Mouse (Mus musculus): ENCODE measurements around the gene Cabin1. TPM values are rescaled to one million over a fixed set of nuclear protein-coding genes. Genes with fewer than 3 reads are reported as not detected.
A peak's percentile ranks its signal among the peaks of the same experiment; 100 is the strongest.

Gene Cabin1
- total RNA-seq, 2 experiments from 2014 or later = 78.0 to 79.3 TPM

- no peak overlapping the region for H3K27ac ChIP-seq
- intact Hi-C loops (cut with DNase I) = no loop called here
- no peak for DNase-seq (ENCODE audit: extremely low spot score in 1 of 2, low spot score in 2 of 2)
Measured at GRCm38 (mm10) chr10:75661381-75661780, 102.8 kb downstream of the Cabin1 start.

GRCm38 (mm10) chr10:75657772-75658171 is 106.4 kb downstream of the Cabin1 start:
- no peak overlapping the region for H3K27ac ChIP-seq
- TF ChIP-seq CTCF (IDR thresholded peaks at IDR 0.05) = no peak
- H3K4me3 ChIP-seq = no peak overlapping the region
- DNase-seq (ENCODE audit: extremely low spot score in 1 of 2, low spot score in 2 of 2) = no peak
- intact Hi-C loops (cut with DNase I) = no loop called here

More at GRCm38 (mm10) chr10:75661381-75661780, 102.8 kb downstream of the Cabin1 start:
- TF ChIP-seq CTCF (IDR thresholded peaks at IDR 0.05) = no peak
- no peak overlapping the region for H3K4me3 ChIP-seq

- intact Hi-C loops (cut with DNase I) = no loop called here
- no peak for TF ChIP-seq CTCF (IDR thresholded peaks at IDR 0.05)
- no peak overlapping the region for H3K27ac ChIP-seq
- no peak for DNase-seq (ENCODE audit: extremely low spot score in 1 of 2, low spot score in 2 of 2)
- H3K4me3 ChIP-seq = no peak overlapping the region
Measured at GRCm38 (mm10) chr10:75657165-75657564, 107.0 kb downstream of the Cabin1 start.

- Histone ChIP-seq H3K4me3 (no peak overlapping the region), H3K27ac (no peak overlapping the region)
- intact Hi-C loops (cut with DNase I) = no loop called here
- no peak for TF ChIP-seq CTCF (IDR thresholded peaks at IDR 0.05)
- no peak for DNase-seq (ENCODE audit: extremely low spot score in 1 of 2, low spot score in 2 of 2)
Measured at GRCm38 (mm10) chr10:75654053-75654452, 110.1 kb downstream of the Cabin1 start.

GRCm38 (mm10) chr10:75651381-75652068 is 112.6 kb downstream of the Cabin1 start:
- Histone ChIP-seq H3K4me3 (no peak overlapping the region), H3K27ac (no peak overlapping the region)
- TF ChIP-seq CTCF (IDR thresholded peaks at IDR 0.05) = no peak
- no peak for DNase-seq (ENCODE audit: extremely low spot score in 1 of 2, low spot score in 2 of 2)
- intact Hi-C loops (cut with DNase I) = no loop called here

GRCm38 (mm10) chr10:75650306-75650902 is 113.7 kb downstream of the Cabin1 start:
- DNase-seq (ENCODE audit: extremely low spot score in 1 of 2, low spot score in 2 of 2) = no peak
- TF ChIP-seq CTCF (IDR thresholded peaks at IDR 0.05) = no peak
- intact Hi-C loops (cut with DNase I) = no loop called here
- no peak overlapping the region for H3K4me3 ChIP-seq
- H3K27ac ChIP-seq = peak overlapping the region; percentile 28; the same call in 1 of the 2 replicates

GRCm38 (mm10) chr10:75649406-75649995 is 114.6 kb downstream of the Cabin1 start:
- no peak for DNase-seq (ENCODE audit: extremely low spot score in 1 of 2, low spot score in 2 of 2)
- no peak for TF ChIP-seq CTCF (IDR thresholded peaks at IDR 0.05)
- intact Hi-C loops (cut with DNase I) = no loop called here

GRCm38 (mm10) chr10:75649001-75649400 is 115.1 kb downstream of the Cabin1 start:
- no peak for TF ChIP-seq CTCF (IDR thresholded peaks at IDR 0.05)
- H3K27ac ChIP-seq = no peak overlapping the region
- intact Hi-C loops (cut with DNase I) = no loop called here
- H3K4me3 ChIP-seq = no peak overlapping the region
- DNase-seq (ENCODE audit: extremely low spot score in 1 of 2, low spot score in 2 of 2) = no peak

More at GRCm38 (mm10) chr10:75649406-75649995, 114.6 kb downstream of the Cabin1 start:
- Histone ChIP-seq H3K4me3 (no peak overlapping the region), H3K27ac (no peak overlapping the region)

GRCm38 (mm10) chr10:75648091-75648490 is 116.0 kb downstream of the Cabin1 start:
- intact Hi-C loops (cut with DNase I) = no loop called here
- H3K27ac ChIP-seq = no peak overlapping the region
- H3K4me3 ChIP-seq = no peak overlapping the region
- no peak for DNase-seq (ENCODE audit: extremely low spot score in 1 of 2, low spot score in 2 of 2)
- no peak for TF ChIP-seq CTCF (IDR thresholded peaks at IDR 0.05)

GRCm38 (mm10) chr10:75647362-75647761 is 116.8 kb downstream of the Cabin1 start:
- DNase-seq (ENCODE audit: extremely low spot score in 1 of 2, low spot score in 2 of 2) = no peak

GRCm38 (mm10) chr10:75646406-75646805 is 117.7 kb downstream of the Cabin1 start:
- DNase-seq (ENCODE audit: extremely low spot score in 1 of 2, low spot score in 2 of 2) = no peak
- no peak overlapping the region for H3K4me3 ChIP-seq
- intact Hi-C loops (cut with DNase I) = no loop called here
- TF ChIP-seq CTCF (IDR thresholded peaks at IDR 0.05) = no peak
- H3K27ac ChIP-seq = no peak overlapping the region

More at GRCm38 (mm10) chr10:75647362-75647761, 116.8 kb downstream of the Cabin1 start:
- intact Hi-C loops (cut with DNase I) = no loop called here
- TF ChIP-seq CTCF (IDR thresholded peaks at IDR 0.05) = no peak
- Histone ChIP-seq H3K27ac (peak overlapping the region; percentile 28; the same call in 1 of the 2 replicates), H3K4me3 (no peak overlapping the region)

GRCm38 (mm10) chr10:75645616-75646015 is 118.5 kb downstream of the Cabin1 start:
- intact Hi-C loops (cut with DNase I) = no loop called here
- no peak for TF ChIP-seq CTCF (IDR thresholded peaks at IDR 0.05)

More at GRCm38 (mm10) chr10:75645616-75646015, 118.5 kb downstream of the Cabin1 start:
- no peak overlapping the region for H3K4me3 ChIP-seq
- DNase-seq (ENCODE audit: extremely low spot score in 1 of 2, low spot score in 2 of 2) = no peak
- no peak overlapping the region for H3K27ac ChIP-seq
